Mouse (Mus musculus) heart, embryonic 11.5 days (tissue): Measurements from ENCODE around the gene Gm34653. TPM values are rescaled to one million over a fixed set of nuclear protein-coding genes. Genes with fewer than 3 reads are reported as not detected.
"Not testable (repeated sequence)": the region's sequence is repeated elsewhere in the genome, so short reads cannot be mapped to it uniquely, and the experiment has no call there.

Experiments
- ATAC-seq: fragments of 200-750 bp; cut with Nextera tagmentation; replicated peaks from 2 replicates; pipeline ENCODE4 v1.8.0; 2017; ENCODE audit warnings: moderate library complexity; ENCODE audit not compliant: insufficient number of reproducible peaks, low FRiP score, low TSS enrichment
- H3K27ac ChIP-seq: fragments of 300-500 bp; sonication (generic); 2 replicates; pipeline ENCODE4 v1.5.1; 2014; ENCODE audit warnings: mild to moderate bottlenecking, low read depth, low read length
- H3K27me3 ChIP-seq: fragments of 300-500 bp; sonication (generic); 2 replicates; pipeline ENCODE4 v1.6.1; 2014; ENCODE audit warnings: mild to moderate bottlenecking, low read length, mixed read lengths; ENCODE audit not compliant: control insufficient read depth, insufficient read depth
- H3K36me3 ChIP-seq: fragments of 300-500 bp; sonication (generic); 2 replicates; pipeline ENCODE4 v1.6.1; 2014; ENCODE audit warnings: mild to moderate bottlenecking, low read length, moderate library complexity, mixed read lengths; ENCODE audit not compliant: control insufficient read depth, insufficient read depth
- H3K4me1 ChIP-seq: fragments of 300-500 bp; sonication (generic); 2 replicates; pipeline ENCODE4 v1.6.1; 2014; ENCODE audit warnings: low read length; ENCODE audit not compliant: control insufficient read depth, insufficient read depth
- H3K4me2 ChIP-seq: fragments of 300-500 bp; sonication (generic); 2 replicates; pipeline ENCODE4 v1.6.1; 2014; ENCODE audit warnings: mild to moderate bottlenecking, moderate library complexity
- H3K4me3 ChIP-seq: fragments of 300-500 bp; sonication (generic); 2 replicates; pipeline ENCODE4 v1.5.1; 2014; ENCODE audit warnings: low read depth, low read length
- H3K9ac ChIP-seq: fragments of 300-500 bp; sonication (generic); 2 replicates; pipeline ENCODE4 v1.6.1; 2014; ENCODE audit warnings: mild to moderate bottlenecking, low read depth, low read length, moderate library complexity
- H3K9me3 ChIP-seq: fragments of 300-500 bp; sonication (generic); replicated peaks from 2 replicates; pipeline ENCODE4 v1.6.1; 2016; ENCODE audit warnings: low read length; ENCODE audit not compliant: control insufficient read depth
- WGBS: fragments of 180-500 bp; shearing (Covaris S2); extraction: QIAGEN DNeasy Blood & Tissue Kit; methylation state at CpG from one replicate; pipeline ENCODE4 v1.1.7; 2014; ENCODE audit not compliant: insufficient replicate concordance; 5-methylcytosine and 5-hydroxymethylcytosine counted together
- polyA plus RNA-seq: library from polyadenylated mRNA; unstranded; fragments of >200 nt; fragmentation: Nextera tagmentation; extraction: Ambion mirVana; gene quantifications from 2 replicates; pipeline ENCODE4 v1.2.1, GENCODE M21; 2014

Gene Gm34653
- polyA plus RNA-seq, 1 experiment from 2014 or later: not detected

DNA sequence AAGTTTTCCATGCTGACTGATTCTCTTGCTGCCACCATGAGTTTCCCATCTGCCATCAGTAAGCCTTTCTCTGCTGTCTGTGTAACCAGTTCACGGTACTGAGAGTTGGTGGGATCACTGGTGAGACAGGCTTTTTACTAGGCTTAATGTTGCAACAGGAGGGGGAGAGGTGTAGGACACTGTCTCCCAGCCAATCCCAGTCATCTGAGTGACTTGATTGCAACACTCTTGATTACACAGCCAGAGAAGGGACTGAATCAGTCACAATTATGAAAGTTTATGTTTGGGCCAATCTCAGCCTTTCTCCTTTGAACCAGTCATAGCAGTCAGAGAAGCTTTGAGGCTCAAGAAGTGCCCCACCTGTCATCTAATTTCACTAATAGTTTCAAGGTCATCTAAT lies 4.8 kb upstream of the Gm34653 start:
- Histone ChIP-seq H3K4me3 (no peak overlapping the region), H3K27me3 (no peaks in the 10 kb centered on the region), H3K9ac (no peak overlapping the region), H3K9me3 (no peaks in the 10 kb centered on the region), H3K4me2 (no peak overlapping the region), H3K36me3 (no peaks in the 10 kb centered on the region), H3K27ac (no peak overlapping the region), H3K4me1 (peaks cover 7% of the 10 kb centered on the region)
- WGBS: 76% methylated on average over 1 of the region's 1 CpGs
- ATAC-seq: no peak

DNA sequence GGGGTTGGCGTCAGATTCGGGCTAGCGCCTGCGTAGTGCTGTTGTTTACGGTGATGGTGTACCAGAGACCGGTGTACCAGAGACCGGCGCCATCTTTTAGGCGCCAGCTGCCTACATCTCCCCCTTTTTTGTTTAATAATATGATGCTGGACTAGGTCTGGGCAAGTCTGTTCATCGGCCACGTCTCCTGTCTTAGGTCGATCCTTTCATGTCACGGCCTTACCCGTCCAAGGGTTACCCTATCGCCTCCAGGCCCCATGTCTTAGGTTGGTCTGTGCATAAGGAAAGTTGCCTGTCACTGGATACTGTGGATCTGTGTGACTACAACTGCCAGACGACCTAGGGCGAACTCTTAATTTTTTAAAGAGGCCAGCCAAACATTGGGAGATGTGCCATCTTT lies 2.7 kb upstream of the Gm34653 start:
- WGBS: 88% methylated on average over 17 of the region's 17 CpGs
- H3K4me3 ChIP-seq, H3K36me3 ChIP-seq, H3K9ac ChIP-seq, H3K27ac ChIP-seq, ATAC-seq, H3K27me3 ChIP-seq, H3K4me2 ChIP-seq, H3K4me1 ChIP-seq, H3K9me3 ChIP-seq: not testable (repeated sequence)

DNA sequence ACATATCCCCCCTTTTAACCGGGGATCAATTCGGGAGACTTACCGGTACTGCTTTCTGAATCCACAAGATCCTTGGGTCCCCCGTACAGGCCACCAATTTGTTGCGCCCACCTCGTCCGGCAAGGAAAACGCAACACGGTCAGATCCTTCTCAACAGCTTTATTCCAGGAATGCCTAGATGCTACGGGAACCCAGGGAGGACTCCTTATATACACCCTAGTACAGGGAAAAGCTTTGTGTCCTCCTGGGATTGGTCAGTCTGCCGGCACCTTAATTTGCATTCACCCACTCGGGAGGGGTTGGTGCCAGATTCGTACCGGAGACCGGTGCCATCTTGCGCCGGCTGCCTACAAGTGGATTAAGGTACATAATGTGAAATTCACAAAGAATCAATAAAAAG lies 817 bp downstream of the Gm34653 start:
- Histone ChIP-seq H3K36me3 (no peaks in the 10 kb centered on the region), H3K27me3 (peaks cover 3% of the 10 kb centered on the region; the same call in 1 of the 2 replicates)
- 81% methylated on average over 17 of the region's 17 CpGs for WGBS

DNA sequence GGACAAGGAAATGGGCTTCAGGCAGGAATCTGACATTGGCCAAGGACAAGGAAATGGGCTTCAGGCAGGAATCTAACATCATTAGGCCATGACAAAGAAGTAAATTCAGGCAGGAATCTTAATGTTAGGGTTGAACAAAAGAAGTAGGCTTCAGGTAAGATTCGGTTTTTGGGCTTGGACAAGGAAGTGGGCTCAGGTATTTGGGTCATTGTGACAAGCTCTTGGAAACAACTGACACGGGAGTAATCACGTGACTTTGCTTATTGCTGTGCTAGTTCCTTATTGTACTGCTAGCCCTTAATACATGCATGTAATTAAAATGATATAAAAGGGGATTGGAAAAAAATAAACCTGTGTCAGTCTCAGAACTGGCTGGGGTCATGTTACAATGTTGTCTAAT lies 2.9 kb downstream of the Gm34653 start:
- no peaks in the 10 kb centered on the region for H3K9me3 ChIP-seq
- no peaks in the 10 kb centered on the region for H3K4me1 ChIP-seq
- no peak overlapping the region for H3K27ac ChIP-seq
- no peaks in the 10 kb centered on the region for H3K36me3 ChIP-seq
- WGBS: 75% methylated on average over 3 of the region's 3 CpGs
- no peak overlapping the region for H3K4me3 ChIP-seq
- no peak for ATAC-seq
- no peak overlapping the region for H3K9ac ChIP-seq
- peaks cover 3% of the 10 kb centered on the region; the same call in 1 of the 2 replicates for H3K27me3 ChIP-seq
- H3K4me2 ChIP-seq: no peak overlapping the region

More for the DNA sequence above, 817 bp downstream of the Gm34653 start:
- no peaks in the 10 kb centered on the region for H3K9me3 ChIP-seq
- no peaks in the 10 kb centered on the region for H3K4me1 ChIP-seq
- no peak overlapping the region for H3K4me2 ChIP-seq
- H3K9ac ChIP-seq: no peak overlapping the region
- no peak overlapping the region for H3K4me3 ChIP-seq
- no peak for ATAC-seq
- H3K27ac ChIP-seq: no peak overlapping the region

DNA sequence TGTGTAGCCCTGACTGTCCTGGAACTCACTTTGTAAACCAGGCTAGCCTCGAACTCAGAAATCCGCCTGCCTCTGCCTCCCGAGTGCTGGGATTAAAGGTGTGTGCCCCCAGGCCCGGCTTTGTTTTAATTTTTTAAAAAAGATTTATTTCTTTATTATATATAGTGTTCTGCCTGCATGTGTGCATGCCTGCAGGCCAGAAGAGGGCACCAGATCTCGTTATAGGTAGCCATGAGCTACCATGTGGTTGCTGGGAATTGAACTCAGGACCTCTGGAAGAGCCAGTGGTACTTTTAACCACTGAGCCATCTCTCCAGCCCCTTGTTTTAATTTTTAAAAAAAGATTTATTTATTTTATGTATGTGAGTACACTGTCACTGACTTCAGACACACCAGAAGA lies 7.3 kb downstream of the Gm34653 start:
- ATAC-seq, H3K36me3 ChIP-seq, H3K9ac ChIP-seq, H3K27me3 ChIP-seq, H3K4me2 ChIP-seq, H3K4me1 ChIP-seq, H3K9me3 ChIP-seq, H3K4me3 ChIP-seq, H3K27ac ChIP-seq: not testable (repeated sequence)
- 76% methylated on average over 5 of the region's 5 CpGs for WGBS

DNA sequence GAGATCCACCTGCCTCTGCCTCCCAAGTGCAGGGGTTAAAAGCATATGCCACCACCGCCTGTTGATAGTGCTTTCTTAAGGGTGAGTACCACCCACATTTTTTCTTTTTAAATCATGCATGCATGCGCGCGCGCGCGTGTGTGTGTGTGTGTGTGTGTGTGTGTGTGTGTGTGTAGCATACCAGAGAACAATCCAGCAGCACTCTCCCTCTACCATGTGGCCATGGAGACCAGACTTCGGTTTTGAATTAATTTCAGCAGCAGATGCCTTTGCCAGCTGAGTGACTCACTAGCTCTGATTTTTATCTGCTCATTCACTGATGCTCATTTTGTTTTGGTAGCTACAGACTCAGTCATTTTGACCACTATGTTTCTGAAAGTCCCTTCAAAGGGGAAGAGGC lies 8.9 kb downstream of the Gm34653 start:
- no peak for ATAC-seq
- no peaks in the 10 kb centered on the region for H3K4me1 ChIP-seq
- no peaks in the 10 kb centered on the region for H3K36me3 ChIP-seq
- WGBS: 87% methylated on average over 8 of the region's 8 CpGs
- H3K27ac ChIP-seq: no peak overlapping the region
- H3K4me3 ChIP-seq: no peak overlapping the region
- no peak overlapping the region for H3K4me2 ChIP-seq
- no peak overlapping the region for H3K9ac ChIP-seq
- no peaks in the 10 kb centered on the region for H3K9me3 ChIP-seq
- H3K27me3 ChIP-seq: peaks cover 3% of the 10 kb centered on the region; the same call in 1 of the 2 replicates

DNA sequence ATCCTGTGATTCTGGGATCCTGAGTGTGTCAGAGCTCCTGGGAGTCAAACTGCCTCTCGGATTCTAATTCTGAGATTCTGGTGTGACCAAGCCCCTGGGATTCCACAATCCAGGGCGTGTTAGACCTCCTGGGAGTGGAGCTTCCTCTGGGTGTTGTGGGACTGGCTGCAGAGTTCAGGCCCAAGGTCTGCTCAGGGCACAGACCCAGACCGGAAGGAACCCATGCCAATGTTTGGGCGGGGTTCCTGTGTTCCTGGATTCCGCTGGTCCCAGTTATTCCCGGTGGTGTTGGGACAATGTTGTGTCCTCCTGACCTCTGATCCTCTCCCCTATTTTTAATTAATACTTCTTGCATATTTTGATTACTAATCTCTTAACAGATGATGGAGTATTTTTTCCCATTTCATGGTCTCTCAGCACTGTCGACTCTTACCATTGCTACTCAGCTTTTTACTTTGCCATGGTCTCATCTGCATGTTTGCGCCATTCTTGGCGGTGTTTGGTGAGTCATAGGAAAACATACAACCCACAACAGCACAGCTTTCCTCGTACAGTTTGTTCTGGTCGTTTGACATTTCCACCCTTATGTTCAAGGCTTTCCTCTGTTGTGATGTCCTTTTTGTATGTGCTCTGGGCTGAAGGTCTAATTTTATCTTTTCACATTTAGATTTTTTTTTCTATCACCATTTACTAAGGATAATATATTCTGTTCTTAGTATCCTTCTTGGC lies 10.6 kb downstream of the Gm34653 start:
- Histone ChIP-seq H3K9ac (no peak overlapping the region), H3K4me2 (no peak overlapping the region), H3K4me1 (no peaks in the 10 kb centered on the region), H3K27ac (no peak overlapping the region), H3K4me3 (no peak overlapping the region), H3K9me3 (no peaks in the 10 kb centered on the region), H3K27me3 (no peaks in the 10 kb centered on the region), H3K36me3 (no peaks in the 10 kb centered on the region)
- 81% methylated on average over 11 of the region's 11 CpGs for WGBS
- no peak for ATAC-seq

DNA sequence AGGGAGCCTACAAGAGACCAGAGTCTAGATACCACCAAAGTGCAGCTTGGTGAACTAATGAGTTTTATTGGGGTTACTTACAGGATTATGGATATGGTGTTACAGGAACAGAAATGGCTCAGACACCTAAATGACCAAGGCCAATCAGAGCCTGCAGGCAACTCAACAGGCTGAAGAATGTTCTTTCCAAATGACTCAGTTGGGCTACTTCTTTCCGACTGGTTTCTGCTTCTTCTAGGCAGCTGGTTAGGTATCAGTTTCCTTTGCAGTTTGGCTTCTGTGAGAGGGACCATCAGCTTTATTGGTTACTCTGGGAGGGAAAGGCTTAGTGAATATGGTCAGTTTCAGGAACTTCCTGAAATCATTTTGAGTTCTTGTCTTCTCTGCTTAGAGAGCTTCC lies 14.9 kb downstream of the Gm34653 start:
- H3K4me3 ChIP-seq: no peak overlapping the region
- no peaks in the 10 kb centered on the region for H3K4me1 ChIP-seq
- H3K27me3 ChIP-seq: no peaks in the 10 kb centered on the region
- no peak overlapping the region for H3K4me2 ChIP-seq
- ATAC-seq: no peak
- no peak overlapping the region for H3K9ac ChIP-seq
- H3K27ac ChIP-seq: no peak overlapping the region
- H3K36me3 ChIP-seq: peaks cover 10% of the 10 kb centered on the region
- WGBS: 87% methylated on average over 1 of the region's 1 CpGs
- H3K9me3 ChIP-seq: no peaks in the 10 kb centered on the region

DNA sequence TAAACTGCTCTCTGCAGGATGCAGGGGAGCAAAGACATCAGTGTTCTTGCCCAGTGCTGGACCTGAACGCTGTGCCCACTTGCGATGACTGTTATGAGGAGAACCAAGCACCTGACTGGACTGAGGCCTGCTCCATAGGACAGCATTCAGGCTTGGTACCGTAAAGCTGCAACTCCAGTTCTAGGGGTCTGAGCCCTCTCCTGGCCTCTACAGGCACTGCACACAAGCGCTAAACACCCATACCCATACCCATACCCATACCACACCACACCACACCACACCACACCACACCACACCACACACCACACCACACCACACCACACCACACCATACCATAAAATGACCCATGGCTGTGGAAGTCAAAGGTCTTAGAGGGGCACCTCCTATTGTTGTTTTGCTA lies 22.5 kb downstream of the Gm34653 start:
- Histone ChIP-seq H3K4me3 (no peak overlapping the region), H3K9ac (no peak overlapping the region), H3K4me1 (no peaks in the 10 kb centered on the region), H3K4me2 (no peak overlapping the region), H3K27ac (no peak overlapping the region), H3K36me3 (peaks cover 45% of the 10 kb centered on the region), H3K9me3 (no peaks in the 10 kb centered on the region), H3K27me3 (no peaks in the 10 kb centered on the region)
- ATAC-seq: no peak
- 93% methylated on average over 4 of the region's 4 CpGs for WGBS
